Mouse (Mus musculus) cerebellum, postnatal 25 days (tissue): ENCODE measurements around the gene U2af2.

Experiments used
- DNase-seq, 2 experiments: peaks; one replicate each; pipeline ENCODE4 v3.0.0; 2021; ENCODE audit warnings: mixed read lengths in 2 of 2

Gene U2af2

DNA sequence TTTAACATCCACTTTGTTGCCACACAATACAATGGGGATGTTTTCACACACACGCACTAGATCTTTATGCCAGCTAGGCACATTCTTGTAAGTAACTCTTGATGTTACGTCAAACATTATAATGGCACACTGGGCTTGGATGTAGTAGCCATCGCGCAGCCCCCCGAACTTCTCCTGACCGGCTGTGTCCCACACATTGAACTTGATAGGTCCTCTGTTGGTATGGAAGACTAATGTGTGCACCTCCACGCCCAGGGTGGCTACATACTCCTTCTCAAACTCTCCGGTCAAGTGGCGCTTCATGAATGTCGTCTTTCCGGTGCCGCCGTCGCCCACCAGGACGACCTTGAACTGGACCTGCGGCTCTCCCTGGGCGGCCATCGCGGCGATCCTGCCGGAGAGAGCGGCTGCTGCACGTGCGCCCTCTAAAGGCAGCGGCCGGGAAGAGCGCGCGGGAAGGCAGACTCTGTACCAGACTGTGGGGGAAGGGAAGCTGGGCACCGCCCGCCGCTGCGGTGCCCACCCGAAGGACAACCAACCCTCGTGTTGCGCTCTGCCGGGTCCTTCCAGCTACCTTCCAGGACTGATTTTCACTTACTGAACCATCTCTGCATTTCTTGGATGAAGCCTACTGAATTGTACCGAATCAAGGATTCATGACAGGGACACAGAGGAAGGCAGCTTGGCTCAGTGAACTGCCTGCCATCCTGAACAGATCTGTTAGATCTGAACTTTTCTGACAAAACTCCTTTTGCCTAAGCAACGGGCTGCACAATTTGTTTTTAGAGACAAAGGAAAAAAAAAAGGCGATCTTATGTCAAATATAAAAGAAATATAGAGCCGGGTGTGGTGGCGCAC lies 63.8 kb downstream of the U2af2 start, which contains the start of gene Rasl2-9:
Gene Rasl2-9 (minus strand): TSS at position 402 of the 858 bp plus-strand sequence.
- peak; percentile 82 to 90 for DNase-seq
